Mouse (Mus musculus) hindbrain, embryonic 14.5 days (tissue): ENCODE results near the gene Ubp1. TPM values are rescaled to one million over a fixed set of nuclear protein-coding genes. Genes with fewer than 3 reads are reported as not detected.

ENCODE experiments used
- ATAC-seq: fragments of 200-750 bp; cut with Nextera tagmentation; 2 replicates; pipeline ENCODE4 v1.8.0; 2017; ENCODE audit warnings: moderate number of reproducible peaks, mild to moderate bottlenecking, moderate TSS enrichment, moderate library complexity; ENCODE audit not compliant: low FRiP score
- DNase-seq: peaks from one replicate; pipeline ENCODE4 v3.0.0-alpha.2; 2015; ENCODE audit warnings: low spot score
- H3K27ac ChIP-seq: fragments of 300-500 bp; sonication (generic); 2 replicates; pipeline ENCODE4 v1.5.1; 2014; ENCODE audit warnings: mild to moderate bottlenecking, moderate library complexity
- H3K27me3 ChIP-seq: fragments of 300-500 bp; sonication (generic); 2 replicates; pipeline ENCODE4 v1.6.1; 2014; ENCODE audit warnings: mild to moderate bottlenecking, low read length, mixed read lengths; ENCODE audit not compliant: control insufficient read depth, insufficient read depth
- H3K36me3 ChIP-seq: fragments of 300-500 bp; sonication (generic); replicated peaks from 2 replicates; pipeline ENCODE4 v1.6.1; 2014; ENCODE audit not compliant: control insufficient read depth, insufficient read depth
- H3K4me1 ChIP-seq: fragments of 300-500 bp; sonication (generic); replicated peaks from 2 replicates; pipeline ENCODE4 v1.6.1; 2014; ENCODE audit warnings: antibody characterized with exemption, low read length, mixed read lengths; ENCODE audit not compliant: control insufficient read depth, insufficient read depth
- H3K4me2 ChIP-seq: fragments of 300-500 bp; sonication (generic); replicated peaks from 2 replicates; pipeline ENCODE4 v1.6.1; 2014; ENCODE audit warnings: mild to moderate bottlenecking, moderate library complexity
- H3K4me3 ChIP-seq: fragments of 300-500 bp; sonication (generic); replicated peaks from 2 replicates; pipeline ENCODE4 v1.5.1; 2014; ENCODE audit warnings: mild to moderate bottlenecking, low read length
- H3K9ac ChIP-seq: fragments of 300-500 bp; sonication (generic); 2 replicates; pipeline ENCODE4 v1.6.1; 2014
- H3K9me3 ChIP-seq: fragments of 300-500 bp; sonication (generic); 2 replicates; pipeline ENCODE4 v1.6.1; 2016; ENCODE audit warnings: low read length; ENCODE audit not compliant: control insufficient read depth
- WGBS: fragments of 180-500 bp; shearing (Covaris S2); extraction: QIAGEN DNeasy Blood & Tissue Kit; methylation state at CpG from one replicate; pipeline ENCODE4 v1.1.7; 2014; 5-methylcytosine and 5-hydroxymethylcytosine counted together
- polyA plus RNA-seq: library from polyadenylated mRNA; unstranded; fragments of >200 nt; fragmentation: Nextera tagmentation; extraction: Ambion mirVana; gene quantifications from 2 replicates; pipeline ENCODE4 v1.2.1, GENCODE M21; 2014

Gene Ubp1
- polyA plus RNA-seq, 1 experiment from 2014 or later = 34.2 TPM

DNA sequence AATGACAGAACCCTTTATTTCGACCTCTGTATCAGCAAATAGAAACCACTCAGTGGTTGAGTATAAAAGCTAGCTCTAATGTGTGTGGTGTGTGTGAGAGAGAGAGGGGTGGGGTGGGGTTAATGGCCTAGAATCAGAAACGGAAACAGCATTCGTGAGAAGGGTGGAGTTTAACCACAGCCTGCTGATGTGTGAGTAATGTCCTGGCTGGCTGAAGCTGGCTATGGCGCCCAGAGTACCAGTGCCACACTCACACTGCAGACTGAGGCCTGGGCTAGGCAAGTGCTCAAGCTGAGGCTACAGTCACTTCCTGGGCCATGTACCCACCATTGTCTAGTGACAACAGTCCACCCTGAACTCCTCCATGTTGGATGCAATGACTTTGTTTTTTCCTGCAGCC, 85.7 kb downstream of the Ubp1 start:
- DNase-seq (no peak), ATAC-seq (no peak)
- no peak overlapping the region for H3K27ac ChIP-seq
- no peak overlapping the region for H3K9ac ChIP-seq
- no peak overlapping the region for H3K4me2 ChIP-seq
- H3K4me1 ChIP-seq = no peaks in the 10 kb centered on the region
- H3K9me3 ChIP-seq = no peaks in the 10 kb centered on the region
- H3K27me3 ChIP-seq = no peaks in the 10 kb centered on the region
- peaks cover 8% of the 10 kb centered on the region for H3K36me3 ChIP-seq
- WGBS = 88% methylated on average over 4 of the region's 4 CpGs
- H3K4me3 ChIP-seq = no peak overlapping the region

DNA sequence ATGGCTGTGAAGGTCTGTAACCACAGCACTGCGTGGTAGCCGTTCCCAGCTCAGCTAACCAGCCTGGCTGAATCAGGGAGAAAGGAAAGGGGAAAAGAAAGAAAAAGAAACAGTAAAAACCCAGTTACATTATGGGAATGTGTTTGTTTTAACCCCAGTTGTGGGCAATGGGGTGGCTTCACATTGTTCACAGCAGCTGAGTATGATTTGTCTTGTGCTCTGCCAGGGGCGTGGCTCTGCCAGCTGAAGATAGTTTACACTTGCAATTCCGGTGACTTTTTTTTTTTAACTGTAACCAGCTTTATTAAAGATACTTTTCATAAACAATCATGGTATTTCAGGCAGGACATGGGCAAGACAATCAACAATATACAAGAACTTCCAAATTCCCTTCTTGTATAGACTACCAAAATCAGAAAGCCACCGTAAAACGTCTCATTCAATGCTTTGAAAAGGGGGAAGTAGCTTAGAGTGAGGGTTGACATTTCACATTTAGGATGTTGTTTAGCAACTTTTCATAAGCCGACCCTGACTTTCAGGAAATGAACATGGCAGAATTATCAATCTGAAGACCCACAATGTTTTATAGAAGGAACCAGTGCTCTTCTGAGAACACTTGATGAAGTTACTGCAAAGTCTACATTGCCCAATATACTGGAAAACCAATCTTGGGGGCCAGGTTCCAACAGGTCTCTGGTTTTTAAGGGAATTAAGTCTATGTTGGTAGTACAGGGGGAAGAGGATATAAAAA, 88.5 kb downstream of the Ubp1 start:
- Histone ChIP-seq H3K4me3 (no peak overlapping the region), H3K4me1 (no peaks in the 10 kb centered on the region), H3K36me3 (peaks cover 8% of the 10 kb centered on the region), H3K27me3 (no peaks in the 10 kb centered on the region), H3K9me3 (no peaks in the 10 kb centered on the region), H3K9ac (no peak overlapping the region), H3K4me2 (no peak overlapping the region), H3K27ac (no peak overlapping the region)
- 88% methylated on average over 7 of the region's 7 CpGs for WGBS
- no peak for DNase-seq
- no peak for ATAC-seq

DNA sequence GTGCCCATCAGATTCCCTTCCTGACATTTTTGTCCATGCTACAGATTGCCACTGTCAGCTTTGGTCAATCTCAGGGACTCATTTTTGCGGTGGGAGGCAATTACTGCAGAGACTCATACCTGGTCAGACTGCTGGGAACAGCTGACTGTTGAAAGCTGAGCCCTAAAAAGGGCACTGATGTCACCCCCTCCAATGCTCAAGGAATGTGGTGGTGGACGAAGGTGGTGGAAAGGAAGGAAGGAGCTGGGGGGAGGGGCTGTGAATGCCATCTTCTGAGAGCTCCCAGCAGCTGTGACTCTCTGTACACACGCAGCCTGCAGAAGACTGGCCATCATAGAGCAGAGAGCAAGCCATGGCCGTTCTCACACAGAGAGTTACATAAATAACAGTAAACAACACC, 91.4 kb downstream of the Ubp1 start:
- H3K27ac ChIP-seq = no peak overlapping the region
- no peak for ATAC-seq
- no peaks in the 10 kb centered on the region for H3K9me3 ChIP-seq
- 0 out of 2 replicates have a peak, but pooled peaks cover 2% of the 10 kb centered on the region for H3K36me3 ChIP-seq
- H3K9ac ChIP-seq = no peak overlapping the region
- no peaks in the 10 kb centered on the region for H3K27me3 ChIP-seq
- H3K4me2 ChIP-seq = no peak overlapping the region
- no peak for DNase-seq
- no peak overlapping the region for H3K4me3 ChIP-seq
- WGBS = 66% methylated on average over 4 of the region's 4 CpGs
- H3K4me1 ChIP-seq = peaks cover 10% of the 10 kb centered on the region

DNA sequence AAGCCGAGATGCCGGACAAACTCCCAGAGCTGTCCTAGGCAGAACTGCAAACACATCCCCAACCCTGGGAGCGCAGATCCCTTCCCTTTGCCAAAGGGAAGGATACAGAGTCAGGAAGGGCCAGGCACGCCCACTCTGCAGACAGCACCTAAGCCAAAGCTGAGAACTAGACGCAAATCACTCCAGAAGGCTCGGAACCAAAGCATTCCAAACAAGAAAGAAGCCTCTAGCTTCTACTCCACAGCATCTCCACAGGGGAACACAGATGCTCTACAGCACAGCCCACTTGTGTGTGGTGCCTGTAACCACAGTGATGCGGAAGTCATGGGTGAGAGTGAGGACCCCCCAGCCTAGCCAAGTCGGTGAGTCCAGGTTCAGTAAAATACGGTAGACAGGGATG, 94.4 kb downstream of the Ubp1 start:
- peak overlapping the region; percentile 69 for H3K4me3 ChIP-seq
- no peak for DNase-seq

DNA sequence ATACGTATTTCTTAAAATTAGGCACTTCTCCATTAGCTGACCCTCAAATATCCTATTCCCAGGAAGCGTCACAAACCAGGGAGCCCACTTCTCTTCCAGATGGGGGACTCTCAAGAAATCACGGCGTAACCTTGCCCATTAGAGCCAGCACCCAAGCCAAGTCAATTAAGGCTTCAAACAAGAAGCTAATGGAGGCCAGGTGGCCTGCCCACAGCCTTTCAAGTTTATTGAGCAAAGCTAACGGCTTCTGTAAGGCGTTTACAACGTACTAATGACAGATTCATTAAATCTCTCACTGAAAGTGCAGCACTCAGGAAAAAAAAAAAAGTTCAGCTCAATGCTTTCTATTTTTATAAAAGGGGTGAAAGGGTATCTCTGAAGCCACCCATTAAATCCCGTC, 95.1 kb downstream of the Ubp1 start:
- DNase-seq = no peak
- H3K36me3 ChIP-seq = no peaks in the 10 kb centered on the region
- no peaks in the 10 kb centered on the region for H3K9me3 ChIP-seq

More for the DNA sequence above, 94.4 kb downstream of the Ubp1 start:
- no peak overlapping the region for H3K27ac ChIP-seq
- H3K27me3 ChIP-seq = no peaks in the 10 kb centered on the region
- H3K4me1 ChIP-seq = peaks cover 10% of the 10 kb centered on the region
- H3K9ac ChIP-seq = peak overlapping the region; percentile 85
- 67% methylated on average over 9 of the region's 9 CpGs for WGBS
- H3K9me3 ChIP-seq = no peaks in the 10 kb centered on the region
- H3K4me2 ChIP-seq = peak overlapping the region; percentile 66
- no peaks in the 10 kb centered on the region for H3K36me3 ChIP-seq
- no peak for ATAC-seq

DNA sequence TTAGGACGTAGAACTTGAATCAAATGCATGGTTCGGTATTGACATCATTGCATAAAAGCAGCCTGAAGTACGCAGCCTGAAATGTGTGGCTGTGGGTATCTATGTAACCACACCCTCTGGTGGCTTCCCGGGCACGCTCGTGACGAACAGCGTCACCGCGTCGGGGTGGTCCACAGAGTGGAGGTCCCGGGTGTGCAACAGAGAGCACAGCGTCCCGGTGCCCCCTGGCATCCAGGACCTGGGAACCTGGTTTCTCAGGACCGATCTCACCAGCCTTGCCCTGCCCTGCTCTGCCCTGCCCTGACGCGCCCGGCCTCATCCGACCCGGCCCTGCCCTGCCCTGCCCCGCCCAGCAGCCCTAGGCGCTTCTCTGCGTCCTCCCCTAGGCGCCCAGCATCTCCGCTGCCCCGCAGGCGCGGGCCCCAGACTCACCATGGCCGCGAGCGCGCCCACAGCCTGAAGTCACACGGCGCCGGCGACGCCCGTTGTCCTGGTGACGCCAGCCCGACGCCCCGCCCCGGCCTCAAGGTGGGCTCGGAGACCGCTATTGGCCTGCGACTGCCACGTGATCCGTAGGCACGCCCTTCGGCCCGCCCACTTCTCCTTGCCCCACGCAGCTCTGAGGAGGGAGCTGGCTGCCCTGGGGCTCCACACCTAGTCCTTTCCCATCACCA, 95.7 kb downstream of the Ubp1 start:
- H3K9ac ChIP-seq = peak overlapping the region; percentile 85

More for the DNA sequence above, 95.1 kb downstream of the Ubp1 start:
- Histone ChIP-seq H3K4me3 (peak overlapping the region; percentile 69), H3K27ac (no peak overlapping the region), H3K4me2 (peak overlapping the region; percentile 66), H3K4me1 (peaks cover 10% of the 10 kb centered on the region), H3K27me3 (no peaks in the 10 kb centered on the region), H3K9ac (peak overlapping the region; percentile 85)
- no peak for ATAC-seq
- WGBS = 21% methylated on average over 8 of the region's 8 CpGs

More for the DNA sequence above, 95.7 kb downstream of the Ubp1 start:
- DNase-seq (peak; percentile 91), ATAC-seq (peak; percentile 97)
- H3K4me3 ChIP-seq = peak overlapping the region; percentile 69
- H3K4me2 ChIP-seq = peak overlapping the region; percentile 66
- no peaks in the 10 kb centered on the region for H3K27me3 ChIP-seq
- peak overlapping the region; percentile 78 for H3K27ac ChIP-seq
- H3K9me3 ChIP-seq = no peaks in the 10 kb centered on the region
- peaks cover 10% of the 10 kb centered on the region for H3K4me1 ChIP-seq
- under 1% methylated on average over 45 of the region's 52 CpGs for WGBS
- H3K36me3 ChIP-seq = no peaks in the 10 kb centered on the region

Other genes with a start within 250 kb of the Ubp1 start
- gene Pdcd6ip, start 222.7 kb upstream of the Ubp1 start, polyA plus RNA-seq = 38.3 and 45.2 TPM in 2 replicates
- gene Clasp2, start 189.5 kb upstream of the Ubp1 start, polyA plus RNA-seq = 154 and 161 TPM in 2 replicates
- 25.2 and 27.2 TPM in 2 replicates for gene Fbxl2, start 115.3 kb downstream of the Ubp1 start, polyA plus RNA-seq
- 0.39 and 0.65 TPM in 2 replicates for gene Susd5, start 126.2 kb downstream of the Ubp1 start, polyA plus RNA-seq